Mouse (Mus musculus) central nervous system, embryonic 18 days (tissue): ENCODE results near the gene Cfp. TPM values are rescaled to one million over a fixed set of nuclear protein-coding genes. Genes with fewer than 3 reads are reported as not detected.

Experiments used
- polyA plus RNA-seq: library from polyadenylated mRNA; depleted of rRNA; stranded (reverse); fragments of >200 nt; gene quantifications from 2 replicates; pipeline ENCODE4 v1.2.3, GENCODE M21; 2012; rRNA removed

Gene Cfp
- 23.3 and 24.3 TPM in 2 replicates for polyA plus RNA-seq

GRCm38 (mm10) chrX:20931364-20931763 lies at the start of gene Cfp:
Cfp (minus strand) TSS chrX:20931555.

GRCm38 (mm10) chrX:20961477-20962378 lies 30.4 kb upstream of the Cfp start, which contains the start of gene Uxt:
Uxt (minus strand) TSS chrX:20962017.

GRCm38 (mm10) chrX:20950191-20950880 lies 19.0 kb upstream of the Cfp start, which contains the start of gene Elk1:
Elk1 (minus strand) TSS chrX:20950608.

GRCm38 (mm10) chrX:20920844-20921364 lies 10.5 kb downstream of the Cfp start, which contains the start of gene Syn1:
Syn1 (minus strand) TSS chrX:20921004.

Other genes starting within 250 kb of the Cfp start
- gene Cdk16, start 243.6 kb downstream of the Cfp start, polyA plus RNA-seq: 266 and 276 TPM in 2 replicates
- gene Usp11, start 227.6 kb downstream of the Cfp start, polyA plus RNA-seq: 102 TPM in 2 replicates
- gene Araf, start 133.7 kb downstream of the Cfp start, polyA plus RNA-seq: 258 and 278 TPM in 2 replicates
- gene Timp1, start 61.4 kb downstream of the Cfp start, polyA plus RNA-seq: 7.0 and 10.7 TPM in 2 replicates
- gene Syn1, start 10.6 kb downstream of the Cfp start, polyA plus RNA-seq: 54.8 and 59.8 TPM in 2 replicates
- gene Elk1, start 19.1 kb upstream of the Cfp start, polyA plus RNA-seq: 32.2 and 35.8 TPM in 2 replicates
- 14.9 and 15.6 TPM in 2 replicates for gene Uxt, start 30.5 kb upstream of the Cfp start, polyA plus RNA-seq
- 9.3 and 10.8 TPM in 2 replicates for gene Zfp182, start 130.8 kb upstream of the Cfp start, polyA plus RNA-seq
- gene Spaca5, start 136.9 kb upstream of the Cfp start, polyA plus RNA-seq: not detected in 2 replicates
- 2.0 and 2.1 TPM in 2 replicates for gene Zfp300, start 158.0 kb upstream of the Cfp start, polyA plus RNA-seq
- gene Ssxa1, start 184.3 kb upstream of the Cfp start, polyA plus RNA-seq: not detected in 2 replicates
- gene Gm21876, start 244.1 kb upstream of the Cfp start, polyA plus RNA-seq: not detected in 2 replicates